Mouse (Mus musculus) ZHBTc4 (cell line): ENCODE data around the gene Gm28269.

Source experiments
- DNase-seq: peaks from one replicate; pipeline ENCODE4 v3.0.0-alpha.2; 2011; ENCODE audit warnings: low read depth, low spot score

The Gm28269 gene

GRCm38 (mm10) chrX:21744997-21745396 lies at the start of gene Gm28269:
Gene Gm28269, minus strand, starts transcription at chrX:21745097.
- DNase-seq, result no peak

- no peak for DNase-seq
Observed at GRCm38 (mm10) chrX:21716885-21717284, 28.0 kb downstream of the Gm28269 start.

GRCm38 (mm10) chrX:21715293-21715692 lies 29.6 kb downstream of the Gm28269 start:
- no peak for DNase-seq

GRCm38 (mm10) chrX:21714829-21715228 lies 30.1 kb downstream of the Gm28269 start, which contains the start of gene Slc6a14:
Gene Slc6a14, plus strand, starts transcription at chrX:21714896.
- DNase-seq, result no peak

- DNase-seq, result no peak
Observed at GRCm38 (mm10) chrX:21704470-21704869, 40.4 kb downstream of the Gm28269 start.

- peak; percentile 48 for DNase-seq
Observed at GRCm38 (mm10) chrX:21701646-21702045, 43.3 kb downstream of the Gm28269 start.

- no peak for DNase-seq
Observed at GRCm38 (mm10) chrX:21695687-21696086, 49.2 kb downstream of the Gm28269 start.

- no peak for DNase-seq
Observed at GRCm38 (mm10) chrX:21695220-21695619, 49.7 kb downstream of the Gm28269 start.
